Mouse (Mus musculus) C2C12 (cell line): ENCODE measurements around the gene Fam222a. TPM values are rescaled to one million over a fixed set of nuclear protein-coding genes. Genes with fewer than 3 reads are reported as not detected.

Experiments
- H3K27me3 ChIP-seq: one replicate; pipeline ENCODE4 v1.6.1; 2011; ENCODE audit not compliant: control insufficient read depth, insufficient read depth, insufficient read length
- H3K36me3 ChIP-seq: one replicate; pipeline ENCODE4 v1.6.1; 2011; ENCODE audit not compliant: control insufficient read depth, insufficient read depth
- H3K4me3 ChIP-seq: one replicate; pipeline ENCODE4 v1.5.1; 2011; ENCODE audit warnings: mild to moderate bottlenecking, control low read depth; ENCODE audit not compliant: poor library complexity, insufficient read depth, severe bottlenecking
- H3K79me2 ChIP-seq: one replicate; pipeline ENCODE4 v1.6.1; 2011; ENCODE audit not compliant: control insufficient read depth, insufficient read depth
- H3K79me3 ChIP-seq: one replicate; pipeline ENCODE4 v1.6.1; 2011; ENCODE audit warnings: low read depth, control low read depth
- H3ac ChIP-seq: one replicate; pipeline ENCODE3; 2011; ENCODE audit warnings: low read depth; ENCODE audit not compliant: control insufficient read depth, insufficient read length
- CEBPB ChIP-seq: IDR thresholded peaks from one replicate; pipeline ENCODE4 v1.6.1; 2011; ENCODE audit warnings: low read depth, mild to moderate bottlenecking, control low read depth, moderate library complexity
- CTCF ChIP-seq: IDR thresholded peaks from one replicate; pipeline ENCODE4 v1.5.1; 2011; ENCODE audit not compliant: control insufficient read depth, insufficient read depth, insufficient read length
- FOSL1 ChIP-seq: IDR thresholded peaks from one replicate; pipeline ENCODE4 v1.8.0; 2011; ENCODE audit warnings: mild to moderate bottlenecking, low read length; ENCODE audit not compliant: poor library complexity, insufficient read depth, severe bottlenecking
- MAX ChIP-seq: IDR thresholded peaks from one replicate; pipeline ENCODE4 v1.6.1; 2011; ENCODE audit warnings: mild to moderate bottlenecking, control low read depth
- MYOD1 ChIP-seq: IDR thresholded peaks from one replicate; pipeline ENCODE4 v1.6.1; 2011; ENCODE audit warnings: low read depth; ENCODE audit not compliant: control insufficient read depth, insufficient read length
- MYOG ChIP-seq: IDR thresholded peaks from one replicate; pipeline ENCODE4 v1.6.1; 2011; ENCODE audit not compliant: control insufficient read depth, insufficient read length; ENCODE audit errors: extremely low read depth
- USF1 ChIP-seq: IDR thresholded peaks from one replicate; pipeline ENCODE4 v1.6.1; 2011; ENCODE audit warnings: low read depth, mild to moderate bottlenecking, control low read depth, moderate library complexity
- polyA plus RNA-seq: library from polyadenylated mRNA; unstranded; fragments of >200 nt; fragmentation: generic; extraction: Trizol; gene quantifications from one replicate; pipeline ENCODE4 v1.2.1, GENCODE M21; 2012; ENCODE audit warnings: missing spikeins

Gene Fam222a
- polyA plus RNA-seq, 1 experiment = 0.06 TPM

GRCm38 (mm10) chr5:114583490-114584175 lies 15.8 kb downstream of the Fam222a start:
- H3K79me3 ChIP-seq = no peaks in the 10 kb centered on the region
- peaks cover 77% of the 10 kb centered on the region for H3K27me3 ChIP-seq
- no peak overlapping the region for H3ac ChIP-seq
- H3K4me3 ChIP-seq = no peak overlapping the region
- no peaks in the 10 kb centered on the region for H3K79me2 ChIP-seq
- no peaks in the 10 kb centered on the region for H3K36me3 ChIP-seq
- TF ChIP-seq CEBPB (no peak), FOSL1 (no peak), MYOG (no peak), USF1 (no peak), CTCF (no peak), MYOD1 (no peak), MAX (no peak)

- no peaks in the 10 kb centered on the region for H3K79me3 ChIP-seq
- H3K79me2 ChIP-seq = no peaks in the 10 kb centered on the region
- peaks cover 70% of the 10 kb centered on the region for H3K27me3 ChIP-seq
- no peak overlapping the region for H3ac ChIP-seq
- TF ChIP-seq MAX (no peak), MYOD1 (no peak), CTCF (no peak), FOSL1 (no peak), USF1 (no peak), MYOG (no peak), CEBPB (no peak)
- H3K36me3 ChIP-seq = no peaks in the 10 kb centered on the region
- H3K4me3 ChIP-seq = no peak overlapping the region
These were observed 16.7 kb downstream of the Fam222a start for GRCm38 (mm10) chr5:114584293-114585104.

DNA sequence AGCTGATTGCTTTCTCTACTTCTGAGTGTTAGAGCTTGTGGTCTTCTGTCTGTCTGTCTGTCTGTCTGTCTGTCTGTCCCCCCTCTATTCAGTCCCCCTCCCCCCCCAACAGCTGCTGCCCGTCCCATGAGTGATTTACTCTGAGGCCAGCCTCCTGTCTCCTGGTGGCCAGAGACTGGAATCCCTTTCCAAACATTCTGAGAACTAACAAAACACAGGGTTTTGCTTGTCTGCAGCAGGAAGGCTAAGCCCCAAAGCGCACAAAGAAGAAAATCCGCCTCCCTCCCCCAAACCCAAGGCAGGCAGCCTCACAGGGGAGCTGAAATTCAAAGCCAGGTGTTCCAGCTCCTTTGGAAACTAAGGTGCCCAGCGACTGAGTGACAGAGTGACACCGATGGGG lies 17.9 kb downstream of the Fam222a start:
- no peaks in the 10 kb centered on the region for H3K36me3 ChIP-seq
- TF ChIP-seq CEBPB (no peak), FOSL1 (no peak), MAX (no peak), MYOG (no peak), USF1 (no peak), MYOD1 (no peak), CTCF (no peak)
- H3K79me2 ChIP-seq = no peaks in the 10 kb centered on the region
- no peaks in the 10 kb centered on the region for H3K79me3 ChIP-seq
- no peak overlapping the region for H3ac ChIP-seq
- peaks cover 72% of the 10 kb centered on the region for H3K27me3 ChIP-seq
- H3K4me3 ChIP-seq = no peak overlapping the region

DNA sequence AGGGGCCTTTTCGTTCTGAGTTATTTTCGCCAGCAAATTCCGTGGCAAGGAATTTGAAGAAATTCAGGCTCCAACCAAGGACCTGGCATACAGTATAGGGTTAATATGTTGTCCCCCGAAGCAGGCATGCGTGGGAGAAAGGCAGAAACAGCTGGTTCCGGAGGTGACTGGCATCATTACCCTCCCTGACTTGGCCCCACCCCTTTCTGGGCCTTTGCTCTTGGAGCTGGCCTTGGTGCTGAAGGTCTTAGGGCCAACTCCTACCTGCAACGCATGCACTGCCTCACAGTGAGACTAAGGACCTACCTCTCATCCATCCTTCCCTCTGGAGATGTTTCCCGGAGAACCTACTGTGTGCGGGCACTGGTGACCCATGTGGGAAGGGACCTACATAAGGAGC lies 20.1 kb downstream of the Fam222a start:
- TF ChIP-seq MYOG (no peak), MYOD1 (no peak), CEBPB (no peak), CTCF (no peak), FOSL1 (no peak), MAX (no peak), USF1 (no peak)
- Histone ChIP-seq H3K27me3 (peaks cover 71% of the 10 kb centered on the region), H3ac (no peak overlapping the region), H3K4me3 (no peak overlapping the region), H3K36me3 (no peaks in the 10 kb centered on the region), H3K79me3 (no peaks in the 10 kb centered on the region), H3K79me2 (no peaks in the 10 kb centered on the region)

- TF ChIP-seq MYOD1 (no peak), CTCF (no peak), MYOG (no peak), FOSL1 (no peak), USF1 (no peak), CEBPB (no peak), MAX (no peak)
- Histone ChIP-seq H3K79me3 (no peaks in the 10 kb centered on the region), H3K4me3 (no peak overlapping the region), H3K79me2 (no peaks in the 10 kb centered on the region), H3K27me3 (peaks cover 71% of the 10 kb centered on the region), H3ac (no peak overlapping the region), H3K36me3 (no peaks in the 10 kb centered on the region)
These were observed 20.6 kb downstream of the Fam222a start for GRCm38 (mm10) chr5:114588416-114588815.
